ENCODE assay signal across 9 mouse cellular contexts in the genomic region with DNA sequence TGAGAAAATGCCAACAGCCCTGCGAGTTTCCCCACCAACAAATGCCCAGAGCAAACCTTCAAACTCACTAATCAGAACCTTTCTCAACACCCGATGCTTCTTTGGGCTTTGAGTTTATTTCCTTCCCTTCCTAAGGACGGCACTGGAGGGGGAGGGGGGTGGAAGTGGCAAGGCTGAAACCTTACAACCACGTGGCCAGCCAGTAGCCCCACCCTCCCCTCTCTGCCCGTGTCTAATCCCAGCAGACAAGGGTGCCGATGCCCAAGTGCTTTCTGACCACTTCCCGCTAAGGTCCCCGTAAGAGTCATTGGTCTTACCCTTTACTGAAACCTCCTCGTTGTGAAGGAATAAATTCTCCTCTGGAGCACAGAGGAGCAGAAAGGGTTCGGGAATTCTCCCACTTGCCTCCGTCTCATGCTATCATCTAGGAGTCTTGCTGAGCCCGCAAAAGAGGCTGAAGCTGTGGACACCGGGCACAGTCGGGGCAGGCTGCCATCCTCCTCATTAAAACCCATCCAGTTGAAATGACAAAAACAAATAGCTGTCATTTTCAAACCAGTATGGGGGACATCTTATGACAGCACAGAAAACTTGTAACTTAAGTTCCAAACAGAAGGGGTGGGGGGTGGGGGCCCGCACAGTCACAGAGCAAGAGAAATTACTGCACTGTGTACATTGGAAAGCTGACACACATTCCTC. TPM values are rescaled to one million over a fixed set of nuclear protein-coding genes. Genes with fewer than 3 reads are reported as not detected.
A peak's percentile ranks its signal among the peaks of the same experiment; 100 is the strongest.
DNase-seq lines count a peak whose midpoint lies in the region; ATAC-seq and TF ChIP-seq lines count a peak whose summit lies in the region.
"Had no signal": no experiment of that assay in that cellular context is flagged by ENCODE, and none has a peak within 500 bp of the region (broad histone marks: within the 10 kb centered on the region; RNA-seq: fewer than 3 reads in every experiment).

No protein-coding gene starts in this region.

- DNase-seq in layer of hippocampus, adult 9-11 months = peak; percentile 22
- DNase-seq in layer of hippocampus, adult 8-10 months (ENCODE audit: low spot score in 2 of 2) = no peak
- peak; percentile 71 for DNase-seq in lung, postnatal 0 days (ENCODE audit: low spot score)
- DNase-seq in skeletal muscle tissue, adult 2 months (ENCODE audit: low read depth, low spot score) = peak; percentile 33
- no peak for DNase-seq in thymus, postnatal 10 days (ENCODE audit: low spot score in 2 of 2)

- H3K36me3 ChIP-seq in embryonic facial prominence, embryonic 12.5 days = no peaks in the 10 kb centered on the region
- no peaks in the 10 kb centered on the region for H3K36me3 ChIP-seq in heart, embryonic 13.5 days
- peaks cover 3% of the 10 kb centered on the region; the same call in 1 of the 2 replicates for H3K36me3 ChIP-seq in kidney, embryonic 15.5 days
- no peaks in the 10 kb centered on the region for H3K36me3 ChIP-seq in lung, postnatal 0 days (ENCODE audit: insufficient read depth, low read length)
- H3K36me3 ChIP-seq: G1E had no signal

- H3K27me3 ChIP-seq in embryonic facial prominence, embryonic 12.5 days = no peaks in the 10 kb centered on the region
- no peaks in the 10 kb centered on the region for H3K27me3 ChIP-seq in heart, embryonic 13.5 days (replicated peaks)
- H3K27me3 ChIP-seq in kidney, embryonic 15.5 days = no peaks in the 10 kb centered on the region
- H3K27me3 ChIP-seq in lung, postnatal 0 days (replicated peaks; ENCODE audit: insufficient read depth, low read length) = no peaks in the 10 kb centered on the region

- no peaks in the 10 kb centered on the region for H3K9me3 ChIP-seq in embryonic facial prominence, embryonic 12.5 days
- H3K9me3 ChIP-seq in heart, embryonic 13.5 days = no peaks in the 10 kb centered on the region
- no peaks in the 10 kb centered on the region for H3K9me3 ChIP-seq in kidney, embryonic 15.5 days (replicated peaks)
- no peaks in the 10 kb centered on the region for H3K9me3 ChIP-seq in lung, postnatal 0 days (ENCODE audit: low read length)

- H3K4me2 ChIP-seq in embryonic facial prominence, embryonic 12.5 days (replicated peaks) = peak overlapping the region; percentile 44
- peak overlapping the region; percentile 81 for H3K4me2 ChIP-seq in heart, embryonic 13.5 days
- H3K4me2 ChIP-seq in kidney, embryonic 15.5 days = peak overlapping the region; percentile 60
- H3K4me2 ChIP-seq in lung, postnatal 0 days (replicated peaks; ENCODE audit: low read depth, low read length) = peak overlapping the region; percentile 57

- 17% methylated on average over 15 of the region's 15 CpGs for WGBS in embryonic facial prominence, embryonic 12.5 days
- WGBS in heart, embryonic 13.5 days = 7% methylated on average over 15 of the region's 15 CpGs
- 12% methylated on average over 15 of the region's 15 CpGs for WGBS in kidney, embryonic 15.5 days
- 3% methylated on average over 15 of the region's 15 CpGs for WGBS in lung, postnatal 0 days

- no peak for ATAC-seq in embryonic facial prominence, embryonic 12.5 days (ENCODE audit: insufficient number of reproducible peaks, insufficient read depth, low FRiP score, low TSS enrichment)
- no peak for ATAC-seq in heart, embryonic 13.5 days (ENCODE audit: extremely low read depth, insufficient number of reproducible peaks, low FRiP score, low TSS enrichment)
- peak; percentile 81 for ATAC-seq in kidney, embryonic 15.5 days (replicated peaks; ENCODE audit: low FRiP score)
- ATAC-seq in lung, postnatal 0 days = peak; percentile 87

- H3K4me3 ChIP-seq in embryonic facial prominence, embryonic 12.5 days = peak overlapping the region; percentile 14; the same call in 1 of the 2 replicates
- peak overlapping the region; percentile 52 for H3K4me3 ChIP-seq in heart, embryonic 13.5 days
- H3K4me3 ChIP-seq in kidney, embryonic 15.5 days (replicated peaks) = peak overlapping the region; percentile 34
- peak overlapping the region; percentile 39 for H3K4me3 ChIP-seq in lung, postnatal 0 days (ENCODE audit: low read depth, low read length)

- no peak for TF ChIP-seq CTCF in lung, postnatal 0 days (IDR thresholded peaks at IDR 0.05)

- TF ChIP-seq EP300 in lung, postnatal 0 days (IDR thresholded peaks at IDR 0.05) = no peak

- H3K27ac ChIP-seq in embryonic facial prominence, embryonic 12.5 days = no peak overlapping the region; the same call in 1 of the 2 replicates
- peak overlapping the region; percentile 42 for H3K27ac ChIP-seq in heart, embryonic 13.5 days (replicated peaks)
- H3K27ac ChIP-seq in kidney, embryonic 15.5 days = 0 out of 2 replicates have a peak overlapping the region, but pooled peaks have one; percentile 0
- H3K27ac ChIP-seq in lung, postnatal 0 days (ENCODE audit: low read length) = no peak overlapping the region

- no peak overlapping the region for H3K9ac ChIP-seq in embryonic facial prominence, embryonic 12.5 days
- peak overlapping the region; percentile 75 for H3K9ac ChIP-seq in heart, embryonic 13.5 days
- 0 out of 2 replicates have a peak overlapping the region, but pooled peaks have one; percentile 0 for H3K9ac ChIP-seq in kidney, embryonic 15.5 days
- H3K9ac ChIP-seq in lung, postnatal 0 days (replicated peaks; ENCODE audit: low read depth) = peak overlapping the region; percentile 27

- peaks cover 47% of the 10 kb centered on the region for H3K4me1 ChIP-seq in embryonic facial prominence, embryonic 12.5 days
- peaks cover 67% of the 10 kb centered on the region for H3K4me1 ChIP-seq in heart, embryonic 13.5 days
- peaks cover 36% of the 10 kb centered on the region for H3K4me1 ChIP-seq in kidney, embryonic 15.5 days
- H3K4me1 ChIP-seq in lung, postnatal 0 days (ENCODE audit: insufficient read depth, low read depth, low read length) = peaks cover 25% of the 10 kb centered on the region

RNA-seq across cellular contexts. Expression of a gene that starts 30.9 kb away (rescaled TPM):
- total RNA-seq in layer of hippocampus, adult 8-10 months (2022) = 10 to 100 TPM; 52.9 to 65.0 (median 61.7) TPM
- 134 and 141 TPM in 2 replicates for polyA plus RNA-seq in embryonic facial prominence, embryonic 12.5 days (2016; fragmentation: Nextera tagmentation; extraction: Ambion mirVana)
- polyA plus RNA-seq in heart, embryonic 13.5 days (2015; fragmentation: Nextera tagmentation; extraction: Ambion mirVana) = 32.6 and 34.4 TPM in 2 replicates
- 62.1 and 64.6 TPM in 2 replicates for polyA plus RNA-seq in kidney, embryonic 15.5 days (2015; fragmentation: Nextera tagmentation; extraction: Ambion mirVana)
- 46.3 and 56.4 TPM in 2 replicates for polyA plus RNA-seq in lung, postnatal 0 days (2015; fragmentation: Nextera tagmentation; extraction: Ambion mirVana)
- polyA plus RNA-seq: G1E had no signal

Comparison
In these comparisons a context has a peak if more than half of its experiments do, and no peak if none do; other contexts are left out.
1. DNase-seq: peak in layer of hippocampus, adult 9-11 months (single experiment), lung, postnatal 0 days (single experiment) and skeletal muscle tissue, adult 2 months (single experiment); none in layer of hippocampus, adult 8-10 months (0 of 2) and thymus, postnatal 10 days (0 of 2).
2. ATAC-seq: peak in kidney, embryonic 15.5 days (single experiment) and lung, postnatal 0 days (single experiment); none in embryonic facial prominence, embryonic 12.5 days (single experiment) and heart, embryonic 13.5 days (single experiment).
3. H3K27ac ChIP-seq: peak in heart, embryonic 13.5 days (single experiment) and kidney, embryonic 15.5 days (single experiment); none in embryonic facial prominence, embryonic 12.5 days (single experiment) and lung, postnatal 0 days (single experiment).
4. Peak in every context shown above with its lines, with median percentiles within 50 percentile points of each other: H3K4me2 ChIP-seq and H3K4me3 ChIP-seq.